Mouse (Mus musculus): Measurements from ENCODE around the gene Pitx3. TPM values are rescaled to one million over a fixed set of nuclear protein-coding genes. Genes with fewer than 3 reads are reported as not detected.
A peak's percentile ranks its signal among the peaks of the same experiment; 100 is the strongest.
"Not testable (repeated sequence)": the region's sequence is repeated elsewhere in the genome, so short reads cannot be mapped to it uniquely, and the experiment has no call there.

Gene Pitx3
- total RNA-seq (2017) = not detected in 2 replicates

DNA sequence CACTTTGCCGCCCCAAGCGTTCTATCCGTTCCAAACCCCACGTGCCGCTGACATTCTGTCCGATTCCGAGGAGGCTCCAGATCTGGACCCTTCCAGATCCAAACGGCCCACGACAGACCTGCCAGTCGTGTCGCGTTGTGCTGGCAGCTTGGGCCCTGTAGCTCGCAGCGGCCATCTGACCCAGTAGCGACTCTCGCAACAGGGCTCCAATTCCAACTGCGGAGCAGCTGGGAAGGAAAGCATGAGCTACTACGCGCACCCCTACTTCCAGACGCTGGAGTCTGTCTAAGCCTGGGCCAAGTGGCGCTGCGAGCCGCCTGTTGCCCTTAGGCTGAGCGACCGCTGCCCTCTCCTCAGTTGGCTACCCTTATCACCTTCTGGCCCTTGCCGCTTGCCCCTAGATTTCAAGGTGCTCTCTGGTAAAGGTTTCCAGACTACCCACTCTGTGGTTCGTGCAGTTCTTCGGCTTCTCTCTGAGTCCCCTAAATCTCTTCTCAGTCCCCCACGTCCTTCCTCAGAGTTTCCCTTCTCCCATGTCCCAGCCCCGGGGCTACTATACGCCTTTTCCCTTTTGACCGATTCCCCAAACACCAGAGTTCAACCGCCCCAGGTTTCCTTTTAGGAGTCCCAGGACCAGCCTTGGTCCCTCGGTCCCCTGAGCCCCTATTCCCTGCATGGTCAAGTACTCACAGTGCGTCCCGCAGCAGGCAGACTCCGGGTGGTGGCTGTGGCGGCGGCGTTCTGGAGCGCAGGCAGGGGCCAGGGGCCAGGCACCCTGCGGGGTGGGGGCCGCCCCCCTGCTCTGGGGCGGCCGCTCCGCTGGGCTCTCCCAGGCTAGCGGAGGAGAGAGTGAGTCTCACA is at the start of gene Pitx3:
TSS of gene Pitx3 (minus strand) at position 816 of the 861 bp plus-strand sequence.
- ATAC-seq (replicated peaks in 1 of 2; ENCODE audit: insufficient read depth in 1 of 2, low FRiP score in 2 of 2, low TSS enrichment in 1 of 2, low read depth in 1 of 2, poor library complexity in 2 of 2, severe bottlenecking in 2 of 2) = no peak

DNA sequence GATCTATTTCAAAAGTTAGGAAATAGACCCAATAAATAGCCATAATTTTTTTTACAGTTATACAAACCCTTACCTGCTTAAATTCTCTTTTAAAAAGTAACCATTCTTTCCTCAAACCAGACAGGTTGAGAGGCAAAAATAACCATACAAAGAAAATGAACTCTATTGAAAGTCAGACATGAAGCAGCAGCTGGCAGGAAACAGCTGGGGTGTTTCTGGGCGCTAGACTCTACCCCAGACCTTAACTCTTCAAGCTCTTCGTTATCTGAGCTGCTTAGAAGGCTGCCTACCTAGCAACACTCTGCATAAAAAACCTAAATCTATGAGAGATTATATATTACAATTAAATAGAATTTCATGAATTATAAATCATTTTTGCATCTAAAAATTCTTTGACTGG is 39.1 kb upstream of the Pitx3 start:
- ATAC-seq (replicated peaks in 1 of 2; ENCODE audit: insufficient read depth in 1 of 2, low FRiP score in 2 of 2, low TSS enrichment in 1 of 2, low read depth in 1 of 2, poor library complexity in 2 of 2, severe bottlenecking in 2 of 2) = no peak

DNA sequence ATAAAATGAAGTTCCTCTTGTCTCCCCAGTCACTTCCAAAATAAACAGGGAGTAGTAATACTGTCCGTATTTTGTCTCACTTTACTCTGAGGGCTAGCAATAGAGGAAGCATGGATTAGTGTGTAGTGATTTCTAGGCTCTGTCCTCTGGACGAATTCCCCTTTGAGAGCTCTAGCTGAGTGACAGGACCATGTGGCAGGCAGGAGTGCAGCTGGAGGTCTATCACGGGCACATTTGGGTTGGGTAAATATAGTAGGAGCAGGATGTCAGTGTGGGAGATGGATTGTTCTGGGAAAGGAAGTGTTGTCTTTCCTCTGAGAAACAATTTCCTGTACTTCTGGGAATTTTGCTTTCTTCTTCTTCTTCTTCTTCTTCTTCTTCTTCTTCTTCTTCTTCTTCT is 38.5 kb upstream of the Pitx3 start:
- no peak for ATAC-seq (replicated peaks in 1 of 2; ENCODE audit: insufficient read depth in 1 of 2, low FRiP score in 2 of 2, low TSS enrichment in 1 of 2, low read depth in 1 of 2, poor library complexity in 2 of 2, severe bottlenecking in 2 of 2)

DNA sequence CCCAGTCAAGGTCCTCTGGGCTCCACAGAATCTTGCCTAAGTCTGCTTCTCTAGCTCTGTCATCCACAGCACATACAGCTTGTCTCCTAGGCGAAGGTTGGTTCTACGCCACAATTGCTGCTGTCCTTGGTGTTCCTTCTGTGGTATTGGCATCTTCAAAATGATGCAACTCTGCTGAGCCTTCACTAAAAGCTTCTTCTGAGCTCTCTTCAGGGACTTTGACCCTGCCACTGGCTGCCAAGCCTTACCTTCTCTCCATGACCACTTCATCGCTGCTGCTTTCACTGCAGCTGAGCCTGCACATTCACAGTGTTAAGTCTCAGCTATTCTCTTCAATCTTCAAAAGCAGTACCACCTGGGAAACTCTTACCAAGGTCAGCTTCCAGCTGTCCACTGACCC is 34.1 kb upstream of the Pitx3 start:
- ATAC-seq (replicated peaks in 1 of 2; ENCODE audit: insufficient read depth in 1 of 2, low FRiP score in 2 of 2, low TSS enrichment in 1 of 2, low read depth in 1 of 2, poor library complexity in 2 of 2, severe bottlenecking in 2 of 2) = no peak

DNA sequence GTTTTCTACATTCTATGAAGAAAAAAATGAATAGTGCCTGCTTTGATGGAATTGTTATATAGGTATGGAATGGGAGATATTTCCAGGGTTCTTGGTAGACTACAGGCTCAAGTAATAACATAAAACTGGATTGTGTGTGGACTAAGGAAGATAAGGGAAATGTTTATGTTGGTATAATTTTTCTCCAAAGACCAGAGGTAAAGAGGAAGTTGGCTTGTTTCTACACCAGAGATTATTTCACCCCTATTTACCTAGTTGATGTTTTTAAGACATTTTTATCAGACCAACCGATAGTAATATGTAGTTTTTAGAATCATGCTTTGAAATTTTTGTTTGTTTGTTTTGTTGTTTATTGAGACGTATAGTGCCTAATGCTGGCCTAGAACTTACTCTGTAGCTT is 32.1 kb upstream of the Pitx3 start:
- ATAC-seq (replicated peaks in 1 of 2; ENCODE audit: insufficient read depth in 1 of 2, low FRiP score in 2 of 2, low TSS enrichment in 1 of 2, low read depth in 1 of 2, poor library complexity in 2 of 2, severe bottlenecking in 2 of 2) = no peak

DNA sequence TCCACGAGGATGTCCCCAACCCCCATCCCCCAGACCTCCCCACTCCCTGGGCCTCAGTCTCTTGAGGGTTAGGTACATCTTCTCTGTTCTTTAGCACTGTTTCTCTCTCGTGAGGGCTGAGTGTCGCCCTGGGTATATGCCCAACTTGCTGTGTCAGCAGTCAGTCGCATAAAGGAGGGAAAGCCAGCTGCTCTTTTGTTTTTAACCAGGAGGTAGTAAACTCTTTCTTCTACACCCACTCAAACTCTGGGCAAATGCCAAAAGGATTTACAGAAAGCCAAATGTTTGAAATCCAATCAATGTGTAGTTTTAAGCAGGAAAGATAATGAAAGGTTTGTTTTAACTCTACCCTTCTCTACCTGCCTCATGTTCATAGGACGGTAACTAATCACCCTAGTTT is 28.9 kb upstream of the Pitx3 start:
- ATAC-seq (replicated peaks in 1 of 2; ENCODE audit: insufficient read depth in 1 of 2, low FRiP score in 2 of 2, low TSS enrichment in 1 of 2, low read depth in 1 of 2, poor library complexity in 2 of 2, severe bottlenecking in 2 of 2) = no peak

DNA sequence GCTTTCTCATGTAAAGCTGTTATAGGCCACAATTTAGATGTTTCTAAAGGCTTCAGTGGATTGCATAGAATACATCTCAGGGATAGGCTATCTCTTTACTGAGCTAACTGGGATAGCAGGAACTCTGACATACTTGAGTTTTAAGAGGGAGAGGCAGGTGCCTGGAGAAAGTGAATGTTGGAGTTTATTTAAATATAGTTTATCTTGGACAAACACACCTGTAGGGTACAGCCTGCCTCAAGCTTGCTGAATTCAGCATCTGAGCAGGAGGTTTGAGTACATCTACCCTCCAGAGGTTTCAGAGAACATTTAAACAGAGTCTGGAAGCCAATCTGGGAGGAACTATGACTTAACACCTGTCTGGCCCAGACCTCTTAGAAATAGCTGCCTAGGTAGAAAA is 27.0 kb upstream of the Pitx3 start:
- no peak for ATAC-seq (replicated peaks in 1 of 2; ENCODE audit: insufficient read depth in 1 of 2, low FRiP score in 2 of 2, low TSS enrichment in 1 of 2, low read depth in 1 of 2, poor library complexity in 2 of 2, severe bottlenecking in 2 of 2)

DNA sequence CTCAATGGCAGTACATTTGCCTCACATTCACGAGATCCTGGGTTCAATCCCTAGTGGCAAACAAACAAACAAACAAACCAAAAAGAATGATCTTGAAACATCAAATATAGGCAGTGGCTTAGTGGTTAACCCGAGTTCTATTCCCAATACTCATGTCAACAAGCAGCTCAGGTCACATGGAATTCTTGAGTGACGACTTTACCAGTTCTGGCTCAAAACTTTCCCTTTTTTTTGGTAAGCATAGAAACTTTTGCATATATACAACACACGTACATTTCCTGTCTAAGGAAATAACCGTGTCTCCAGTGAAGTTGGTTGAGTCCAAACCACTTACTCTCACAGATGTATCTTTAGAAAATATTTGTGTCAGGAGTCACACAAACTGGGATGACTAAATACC is 24.4 kb upstream of the Pitx3 start:
- no peak for ATAC-seq (replicated peaks in 1 of 2; ENCODE audit: insufficient read depth in 1 of 2, low FRiP score in 2 of 2, low TSS enrichment in 1 of 2, low read depth in 1 of 2, poor library complexity in 2 of 2, severe bottlenecking in 2 of 2)

DNA sequence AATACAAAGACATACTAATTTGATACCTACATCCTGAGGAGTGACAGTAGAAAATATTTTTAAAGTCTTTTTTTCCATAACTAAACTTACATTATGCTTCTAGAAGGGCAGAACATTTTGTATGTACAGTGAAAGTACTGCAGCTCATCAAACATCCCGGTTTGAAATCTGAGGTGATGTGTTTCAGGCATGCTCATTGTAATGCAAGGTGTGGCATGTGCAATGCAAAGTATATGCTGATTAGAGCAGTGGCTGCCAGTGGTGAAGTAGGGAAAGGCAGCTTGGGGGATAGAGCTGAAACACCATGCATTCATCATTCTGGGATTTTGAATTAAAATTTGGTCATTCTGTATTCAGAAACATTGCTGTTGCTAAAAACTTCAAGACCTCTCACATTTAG is 21.8 kb upstream of the Pitx3 start:
- ATAC-seq (replicated peaks in 1 of 2; ENCODE audit: insufficient read depth in 1 of 2, low FRiP score in 2 of 2, low TSS enrichment in 1 of 2, low read depth in 1 of 2, poor library complexity in 2 of 2, severe bottlenecking in 2 of 2) = no peak

DNA sequence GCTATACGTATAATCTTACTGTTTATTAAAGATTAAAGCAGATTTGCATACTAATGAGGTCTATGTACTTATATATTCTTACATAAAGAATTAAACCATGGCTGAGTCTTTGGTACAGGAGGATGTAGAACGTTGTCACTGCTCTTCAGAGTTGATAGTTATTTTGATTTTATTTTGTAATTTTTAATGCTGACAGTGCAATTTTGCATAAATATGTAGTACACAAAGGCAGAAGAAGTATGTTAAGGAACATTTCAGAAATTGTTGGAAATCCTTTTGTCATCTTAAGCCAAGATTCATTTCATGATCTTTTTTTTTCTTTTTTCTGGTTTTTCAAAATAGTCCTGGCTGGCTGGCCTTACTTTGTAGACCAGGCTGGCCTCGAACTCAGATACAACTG is 21.3 kb upstream of the Pitx3 start:
- no peak for ATAC-seq (replicated peaks in 1 of 2; ENCODE audit: insufficient read depth in 1 of 2, low FRiP score in 2 of 2, low TSS enrichment in 1 of 2, low read depth in 1 of 2, poor library complexity in 2 of 2, severe bottlenecking in 2 of 2)

DNA sequence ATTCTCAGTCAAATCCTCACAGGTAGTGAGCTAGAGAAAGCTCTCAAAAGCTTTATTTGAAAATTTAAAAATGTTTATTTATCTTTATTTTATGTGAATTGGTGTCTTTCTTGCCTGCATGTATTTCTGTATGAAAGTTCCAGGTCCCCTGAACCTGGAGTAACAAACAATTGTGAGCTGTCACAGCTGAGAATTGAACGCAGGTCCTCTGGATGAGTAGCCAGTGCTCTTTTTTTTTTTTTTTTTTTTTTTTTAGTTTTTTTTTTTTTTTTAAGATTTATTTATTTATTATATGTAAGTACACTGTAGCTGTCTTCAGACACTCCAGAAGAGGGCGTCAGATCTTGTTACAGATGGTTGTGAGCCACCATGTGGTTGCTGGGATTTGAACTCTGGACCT is 19.0 kb upstream of the Pitx3 start:
- ATAC-seq (replicated peaks in 1 of 2; ENCODE audit: insufficient read depth in 1 of 2, low FRiP score in 2 of 2, low TSS enrichment in 1 of 2, low read depth in 1 of 2, poor library complexity in 2 of 2, severe bottlenecking in 2 of 2) = not testable (repeated sequence)

DNA sequence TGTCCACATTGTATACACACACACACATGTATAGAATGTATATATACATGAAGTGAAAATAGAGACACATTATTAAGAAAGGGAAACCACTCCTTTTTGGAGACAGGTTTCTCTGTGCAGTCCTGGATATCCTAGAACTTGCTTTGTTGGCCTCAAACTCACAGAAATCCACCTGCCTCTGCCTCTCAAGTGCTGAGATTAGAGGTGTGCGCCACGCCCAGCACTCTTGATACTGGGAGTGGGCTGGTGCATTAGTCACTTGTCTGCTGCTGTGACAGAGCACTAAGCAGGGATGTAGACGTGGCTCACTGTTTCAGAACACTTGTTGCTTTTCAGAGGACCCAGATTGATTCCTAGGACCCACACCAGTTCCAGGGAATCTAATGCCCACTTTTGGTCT is 17.8 kb upstream of the Pitx3 start:
- ATAC-seq (replicated peaks in 1 of 2; ENCODE audit: insufficient read depth in 1 of 2, low FRiP score in 2 of 2, low TSS enrichment in 1 of 2, low read depth in 1 of 2, poor library complexity in 2 of 2, severe bottlenecking in 2 of 2) = no peak

DNA sequence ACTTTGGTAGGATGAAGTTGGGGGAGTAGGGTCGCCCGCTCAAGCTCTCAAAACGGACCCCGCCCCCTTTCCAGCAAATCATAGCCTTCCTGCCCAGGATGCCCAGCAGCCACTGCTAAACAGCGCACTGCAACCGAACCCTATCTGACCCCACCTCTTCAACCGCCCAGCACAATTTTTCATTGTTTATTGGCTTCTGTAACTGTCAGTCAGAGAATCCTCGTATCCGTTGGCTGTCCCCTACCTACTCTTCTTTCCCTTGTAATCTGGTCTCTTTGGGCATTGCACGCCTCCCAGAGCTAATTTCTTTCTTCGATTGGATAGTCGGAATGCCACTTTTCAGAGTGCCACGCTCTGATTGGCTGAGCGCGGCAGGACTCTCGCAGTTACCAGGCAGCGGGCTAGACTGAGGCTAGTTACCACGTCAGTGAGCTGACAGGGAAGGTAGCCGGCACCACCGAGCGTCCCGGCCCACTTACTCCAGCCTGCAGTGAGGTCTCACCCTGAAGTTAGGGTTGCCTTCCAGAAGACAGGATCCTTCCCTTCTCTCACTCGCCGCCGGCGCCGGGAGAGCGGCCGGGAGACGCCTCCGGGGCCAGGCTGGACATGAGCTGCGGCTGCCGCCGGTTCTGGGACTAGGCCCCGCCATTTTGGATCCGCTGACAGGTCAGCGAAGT is 4.1 kb upstream of the Pitx3 start, which contains the start of gene Gbf1:
TSS of gene Gbf1 (plus strand) at position 383 of the 677 bp plus-strand sequence.
- peak; percentile 97 to 99 for ATAC-seq (replicated peaks in 1 of 2; ENCODE audit: insufficient read depth in 1 of 2, low FRiP score in 2 of 2, low TSS enrichment in 1 of 2, low read depth in 1 of 2, poor library complexity in 2 of 2, severe bottlenecking in 2 of 2)

DNA sequence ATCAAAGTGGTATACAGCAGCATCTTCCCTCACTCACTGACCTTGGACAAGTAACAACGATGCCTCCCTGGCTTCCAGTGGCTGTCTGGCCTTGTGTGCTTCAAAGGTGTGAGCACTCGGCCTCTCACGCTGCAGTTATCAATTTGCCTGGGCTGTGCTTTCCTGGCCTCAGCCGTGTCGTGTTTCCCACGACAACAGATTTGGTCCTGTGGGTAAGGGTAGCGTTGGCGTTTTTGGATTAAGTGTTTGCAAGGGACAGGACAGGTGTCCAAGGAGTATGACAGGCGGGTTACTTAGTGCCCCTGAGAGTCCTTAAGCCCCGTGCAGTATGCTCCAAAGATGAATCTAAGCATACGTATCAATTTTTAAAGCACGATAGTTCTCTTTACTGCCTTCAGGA is 965 bp upstream of the Pitx3 start:
- no peak for ATAC-seq (replicated peaks in 1 of 2; ENCODE audit: insufficient read depth in 1 of 2, low FRiP score in 2 of 2, low TSS enrichment in 1 of 2, low read depth in 1 of 2, poor library complexity in 2 of 2, severe bottlenecking in 2 of 2)

DNA sequence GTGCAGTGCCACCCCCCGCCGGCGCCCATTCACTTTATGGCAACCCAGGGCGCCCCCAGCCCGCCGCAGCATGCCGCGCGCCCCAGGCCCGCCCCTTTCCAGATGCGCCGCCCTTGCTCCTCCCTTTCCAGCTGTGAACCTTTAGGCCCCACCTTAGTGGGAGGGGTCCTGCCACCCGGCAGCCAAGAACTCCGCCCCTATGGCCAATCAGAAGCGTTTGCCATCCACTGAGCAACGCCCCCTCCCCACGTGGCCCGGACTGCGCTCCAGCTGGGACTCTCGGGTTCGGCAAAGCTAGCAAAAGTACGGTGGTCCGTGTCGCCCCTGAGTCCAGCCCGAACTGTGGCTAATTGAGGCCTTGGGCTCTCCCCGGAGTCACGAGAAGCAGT is 240 bp upstream of the Pitx3 start:
- peak in 1 of 2 experiments; percentile 49; a peak in 2 of 4 replicates for ATAC-seq (replicated peaks in 1 of 2; ENCODE audit: insufficient read depth in 1 of 2, low FRiP score in 2 of 2, low TSS enrichment in 1 of 2, low read depth in 1 of 2, poor library complexity in 2 of 2, severe bottlenecking in 2 of 2)

DNA sequence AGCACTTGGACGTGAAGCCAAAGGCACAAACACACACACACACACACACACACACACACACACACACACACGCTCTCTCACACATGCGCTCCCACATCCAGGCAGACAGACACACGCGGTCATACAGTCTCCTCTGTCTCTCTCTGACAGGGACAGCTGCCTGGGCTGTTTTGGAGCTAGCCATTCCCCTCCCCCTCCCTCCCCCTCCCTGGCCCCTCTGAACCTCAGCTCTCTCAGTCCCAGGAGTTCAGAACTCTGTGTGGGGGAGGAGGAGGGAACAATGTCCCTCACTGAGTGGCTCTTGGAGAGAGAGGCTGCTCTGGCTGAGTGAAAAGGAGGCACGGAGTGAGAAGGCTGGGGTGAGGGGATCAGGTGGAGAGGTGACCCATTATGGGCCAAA is 7.0 kb downstream of the Pitx3 start:
- ATAC-seq (replicated peaks in 1 of 2; ENCODE audit: insufficient read depth in 1 of 2, low FRiP score in 2 of 2, low TSS enrichment in 1 of 2, low read depth in 1 of 2, poor library complexity in 2 of 2, severe bottlenecking in 2 of 2) = no peak

DNA sequence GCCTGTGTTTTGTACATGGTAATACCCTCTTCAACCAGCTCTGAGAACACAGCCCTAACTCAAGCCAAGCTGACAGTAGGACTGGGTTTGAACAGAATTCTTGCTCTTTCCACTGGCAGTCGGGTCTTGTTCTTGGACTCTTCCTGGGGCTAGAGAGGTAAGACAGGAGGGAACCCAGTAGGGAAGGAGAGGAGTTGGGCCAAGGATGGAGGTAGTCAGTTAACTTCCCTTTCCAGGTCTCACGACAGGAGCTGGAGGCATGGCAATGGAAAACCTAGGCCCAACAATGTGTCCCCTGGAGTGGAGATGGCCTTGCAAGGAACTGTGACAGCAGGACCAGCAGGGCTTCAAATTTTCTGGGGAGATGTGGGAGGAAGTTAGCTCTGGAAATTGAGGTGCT is 7.8 kb downstream of the Pitx3 start:
- no peak for ATAC-seq (replicated peaks in 1 of 2; ENCODE audit: insufficient read depth in 1 of 2, low FRiP score in 2 of 2, low TSS enrichment in 1 of 2, low read depth in 1 of 2, poor library complexity in 2 of 2, severe bottlenecking in 2 of 2)

DNA sequence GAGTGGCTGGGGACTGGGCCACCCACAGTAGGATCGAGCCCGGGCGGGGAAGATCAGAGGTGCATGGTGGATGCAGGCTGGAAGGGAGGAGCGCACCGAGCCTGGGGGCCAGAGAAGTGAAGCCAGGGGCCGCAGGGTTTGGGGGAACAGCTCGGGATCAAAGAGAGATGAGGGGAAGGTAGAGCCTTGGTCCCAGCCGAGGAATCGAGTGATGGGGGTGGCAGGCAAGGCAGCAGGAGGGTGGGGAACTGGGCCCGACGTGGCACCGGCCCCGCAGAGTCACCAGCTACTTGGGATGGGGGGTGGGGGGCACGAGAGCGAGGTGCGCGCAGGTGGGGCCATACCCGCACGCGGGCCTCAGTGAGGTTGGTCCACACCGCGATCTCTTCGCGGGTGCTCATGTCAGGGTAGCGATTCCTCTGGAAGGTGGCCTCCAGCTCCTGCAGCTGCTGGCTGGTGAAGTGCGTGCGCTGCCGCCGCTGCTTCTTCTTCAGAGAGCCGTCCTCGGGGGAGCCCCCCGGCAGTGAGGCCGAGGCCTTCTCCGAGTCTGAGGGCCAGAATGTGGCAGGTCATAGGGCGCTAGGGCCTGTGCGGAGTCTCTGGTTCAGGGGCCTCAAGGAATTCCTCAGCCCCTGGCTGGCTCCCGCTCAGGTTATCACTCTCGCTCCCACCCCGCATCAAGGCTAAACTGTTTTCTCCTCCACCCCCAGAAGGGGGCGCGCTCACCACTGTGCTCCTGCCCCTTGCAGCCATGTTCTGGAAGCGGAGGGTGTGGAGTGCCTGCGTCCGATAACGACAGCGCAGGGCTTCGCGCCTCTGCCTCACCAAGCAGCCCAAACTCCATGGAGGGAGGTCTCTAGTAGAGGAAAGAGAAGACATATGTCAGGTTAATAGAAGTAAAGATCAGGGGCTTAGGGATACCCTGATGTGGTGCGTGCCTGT is 11.2 kb downstream of the Pitx3 start:
- peak; percentile 65 to 71; a peak in 3 of 4 replicates for ATAC-seq (replicated peaks in 1 of 2; ENCODE audit: insufficient read depth in 1 of 2, low FRiP score in 2 of 2, low TSS enrichment in 1 of 2, low read depth in 1 of 2, poor library complexity in 2 of 2, severe bottlenecking in 2 of 2)

All from hematopoietic stem cell, adult 5-6 weeks (primary cell).